Mouse (Mus musculus): Measurements from ENCODE around the gene Mrpl55. TPM values are rescaled to one million over a fixed set of nuclear protein-coding genes. Genes with fewer than 3 reads are reported as not detected.

Gene Mrpl55
- polyA plus RNA-seq (2012; rRNA removed): 23.3 and 25.0 TPM in 2 replicates

GRCm38 (mm10) chr11:59202081-59202995 is at the start of gene Mrpl55:
Gene Mrpl55, plus strand, starts transcription at chr11:59202486.

GRCm38 (mm10) chr11:59163255-59164236 is 38.7 kb upstream of the Mrpl55 start, which contains the start of gene Iba57:
Gene Iba57, minus strand, starts transcription at chr11:59163739.

GRCm38 (mm10) chr11:59182864-59183331 is 19.4 kb upstream of the Mrpl55 start, which contains the start of gene Gjc2:
Gene Gjc2, minus strand, starts transcription at chr11:59183213.

GRCm38 (mm10) chr11:59192059-59192386 is 10.3 kb upstream of the Mrpl55 start, which contains the start of gene Guk1:
Gene Guk1, minus strand, starts transcription at chr11:59192212.

GRCm38 (mm10) chr11:59208153-59208831 is 6.0 kb downstream of the Mrpl55 start, which contains the start of gene 2310033P09Rik:
Gene 2310033P09Rik, plus strand, starts transcription at chr11:59208321.

GRCm38 (mm10) chr11:59228122-59228953 is 26.1 kb downstream of the Mrpl55 start, which contains the start of gene Arf1:
Gene Arf1, minus strand, starts transcription at chr11:59228270.

Other genes starting within 250 kb of the Mrpl55 start
- gene Hist3h2a, start 247.8 kb upstream of the Mrpl55 start, polyA plus RNA-seq (2012; rRNA removed): 9.3 and 10.1 TPM in 2 replicates
- gene Trim17, start 247.8 kb upstream of the Mrpl55 start, polyA plus RNA-seq (2012; rRNA removed): 0.05 and 0.09 TPM in 2 replicates
- 7.3 and 8.5 TPM in 2 replicates for gene Trim11, start 224.4 kb upstream of the Mrpl55 start, polyA plus RNA-seq (2012; rRNA removed)
- gene Obscn, start 66.1 kb upstream of the Mrpl55 start, polyA plus RNA-seq (2012; rRNA removed): 0.10 and 0.32 TPM in 2 replicates
- 7.9 and 8.4 TPM in 2 replicates for gene Iba57, start 38.7 kb upstream of the Mrpl55 start, polyA plus RNA-seq (2012; rRNA removed)
- gene Gjc2, start 19.3 kb upstream of the Mrpl55 start, polyA plus RNA-seq (2012; rRNA removed): 0.03 TPM in 2 replicates
- gene Guk1, start 10.3 kb upstream of the Mrpl55 start, polyA plus RNA-seq (2012; rRNA removed): 36.1 and 41.5 TPM in 2 replicates
- gene 2310033P09Rik, start 5.8 kb downstream of the Mrpl55 start, polyA plus RNA-seq (2012; rRNA removed): 23.5 and 24.0 TPM in 2 replicates
- gene Arf1, start 25.8 kb downstream of the Mrpl55 start, polyA plus RNA-seq (2012; rRNA removed): 178 and 203 TPM in 2 replicates
- 0.02 TPM in 2 replicates for gene Wnt3a, start 88.3 kb downstream of the Mrpl55 start, polyA plus RNA-seq (2012; rRNA removed)
- 0.10 and 0.21 TPM in 2 replicates for gene Wnt9a, start 104.4 kb downstream of the Mrpl55 start, polyA plus RNA-seq (2012; rRNA removed)
- not detected in 2 replicates for gene Prss38, start 173.2 kb downstream of the Mrpl55 start, polyA plus RNA-seq (2012; rRNA removed)
- 2.7 and 3.5 TPM in 2 replicates for gene Jmjd4, start 247.6 kb downstream of the Mrpl55 start, polyA plus RNA-seq (2012; rRNA removed)
- gene Snap47, start 248.7 kb downstream of the Mrpl55 start, polyA plus RNA-seq (2012; rRNA removed): 11.5 and 13.8 TPM in 2 replicates